Mouse (Mus musculus): ENCODE data around the gene Dync1h1.
"Not testable (repeated sequence)": the region's sequence is repeated elsewhere in the genome, so short reads cannot be mapped to it uniquely, and the experiment has no call there.

GRCm38 (mm10) chr12:110701363-110701762 lies 100.1 kb downstream of the Dync1h1 start:
- not testable (repeated sequence) for TF ChIP-seq GATA1 (IDR thresholded peaks at IDR 0.05; ENCODE audit: borderline replicate concordance, low read length); FLI1 (IDR thresholded peaks at IDR 0.05; ENCODE audit: low read length)

Measured in megakaryocyte, embryonic 14.5 days (primary cell).